Mouse (Mus musculus) mature B cell (primary cell): Measurements from ENCODE around the gene Fmnl2.

Experiments used
- in situ Hi-C: fragments of 300-500 bp; cut with MboI; formaldehyde crosslinking; loops from 2 replicates; pipeline ENCODE4 v1.14.3; 2019

Fmnl2 gene

DNA sequence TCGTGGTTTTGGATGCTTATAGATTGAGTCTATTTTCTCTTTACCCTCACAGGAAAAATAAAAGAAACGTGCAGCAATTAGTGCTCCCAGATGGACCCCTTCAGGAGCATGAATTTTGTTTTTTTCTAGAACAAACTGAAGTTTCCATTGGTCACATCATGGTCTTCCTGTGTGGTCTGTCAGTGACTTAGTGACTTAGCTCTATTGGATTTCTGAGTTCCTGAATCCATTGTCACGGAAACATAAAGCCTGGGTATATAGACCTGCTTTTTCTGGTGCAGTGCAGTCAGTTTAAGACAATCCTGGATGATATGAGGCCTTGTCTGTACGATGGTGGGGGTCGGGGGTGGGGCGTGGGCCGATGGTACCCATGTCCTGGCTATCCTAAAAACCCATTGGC is 7.0 kb downstream of the Fmnl2 start:
- in situ Hi-C loops = no loop called here

DNA sequence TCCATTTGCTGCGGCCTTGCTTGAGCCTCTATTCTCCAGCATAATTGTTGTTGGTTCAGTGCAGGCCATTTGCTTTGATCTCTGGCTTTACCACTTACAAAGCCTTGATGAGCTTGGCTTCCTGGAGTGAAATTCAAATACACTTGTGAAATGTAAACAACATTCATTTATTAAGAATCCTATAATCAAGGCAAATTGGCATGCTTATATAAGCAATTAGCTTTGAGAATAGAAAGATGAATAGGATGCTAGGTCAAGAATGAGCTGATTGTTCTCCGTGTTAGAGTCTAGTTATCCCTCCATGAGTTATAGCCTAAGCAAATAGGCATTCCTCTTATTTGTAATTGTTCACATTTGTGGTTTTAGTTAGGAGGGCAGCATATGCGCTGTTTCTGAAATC is 8.5 kb downstream of the Fmnl2 start:
- in situ Hi-C loops = no loop called here

DNA sequence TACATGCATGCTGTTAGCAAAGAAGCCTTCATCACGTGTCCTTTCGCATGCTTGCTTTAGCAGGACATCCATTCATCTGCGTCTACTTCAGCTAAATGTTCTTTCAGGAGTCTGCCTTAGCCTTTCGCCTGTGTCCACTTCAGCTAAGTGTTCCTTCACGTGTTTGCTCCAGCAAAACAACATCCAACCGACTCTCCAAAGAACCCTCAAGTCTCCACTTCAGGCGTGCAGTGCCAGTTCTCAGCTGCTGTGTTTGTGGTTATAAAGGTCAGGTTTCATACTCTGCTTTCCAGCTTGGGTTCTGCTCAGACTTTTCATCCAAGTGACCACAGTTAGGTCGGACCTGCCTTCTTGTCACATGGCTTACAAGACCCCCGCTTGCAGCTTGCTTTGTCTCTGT is 10.1 kb downstream of the Fmnl2 start:
- in situ Hi-C loops = no loop called here

DNA sequence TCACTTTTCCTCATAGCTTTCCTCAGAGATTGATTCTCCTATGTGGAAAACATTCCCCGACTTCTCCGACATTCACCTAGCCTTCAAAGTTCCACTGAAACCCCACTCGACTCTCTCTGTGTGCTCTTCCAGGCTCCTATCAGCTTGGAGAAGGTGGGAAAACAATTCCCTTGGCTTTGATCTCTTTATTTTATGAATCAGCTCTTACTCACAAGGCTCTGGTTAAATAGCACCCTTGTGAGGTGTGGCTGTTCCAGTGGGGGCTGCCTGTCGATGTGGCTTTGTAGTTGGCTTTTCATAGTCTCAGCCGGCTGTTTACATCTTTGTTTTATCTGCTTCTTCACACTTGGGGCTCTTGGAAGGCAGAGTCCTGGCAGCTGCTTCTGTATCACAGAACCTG is 10.5 kb downstream of the Fmnl2 start:
- in situ Hi-C loops = no loop called here

DNA sequence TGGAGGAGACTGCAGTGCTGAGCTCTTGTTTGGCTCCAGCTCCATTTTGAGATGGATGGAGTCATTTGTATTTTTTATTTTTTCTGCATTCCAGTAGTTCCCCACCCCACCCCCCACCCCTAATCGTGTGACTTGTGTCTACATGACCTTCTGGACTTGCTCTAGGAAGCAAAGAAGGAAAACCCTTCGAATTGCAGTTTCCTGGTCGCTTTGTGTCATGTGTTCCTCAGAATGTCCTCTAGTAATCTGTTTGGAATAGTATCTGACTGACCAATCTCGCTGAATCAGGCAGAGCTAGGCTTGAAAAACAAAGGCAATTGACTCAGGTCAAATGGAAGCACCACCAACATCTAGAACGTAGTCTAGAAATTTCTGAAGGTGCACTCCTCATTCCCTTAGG is 15.0 kb downstream of the Fmnl2 start:
- in situ Hi-C loops = no loop called here

DNA sequence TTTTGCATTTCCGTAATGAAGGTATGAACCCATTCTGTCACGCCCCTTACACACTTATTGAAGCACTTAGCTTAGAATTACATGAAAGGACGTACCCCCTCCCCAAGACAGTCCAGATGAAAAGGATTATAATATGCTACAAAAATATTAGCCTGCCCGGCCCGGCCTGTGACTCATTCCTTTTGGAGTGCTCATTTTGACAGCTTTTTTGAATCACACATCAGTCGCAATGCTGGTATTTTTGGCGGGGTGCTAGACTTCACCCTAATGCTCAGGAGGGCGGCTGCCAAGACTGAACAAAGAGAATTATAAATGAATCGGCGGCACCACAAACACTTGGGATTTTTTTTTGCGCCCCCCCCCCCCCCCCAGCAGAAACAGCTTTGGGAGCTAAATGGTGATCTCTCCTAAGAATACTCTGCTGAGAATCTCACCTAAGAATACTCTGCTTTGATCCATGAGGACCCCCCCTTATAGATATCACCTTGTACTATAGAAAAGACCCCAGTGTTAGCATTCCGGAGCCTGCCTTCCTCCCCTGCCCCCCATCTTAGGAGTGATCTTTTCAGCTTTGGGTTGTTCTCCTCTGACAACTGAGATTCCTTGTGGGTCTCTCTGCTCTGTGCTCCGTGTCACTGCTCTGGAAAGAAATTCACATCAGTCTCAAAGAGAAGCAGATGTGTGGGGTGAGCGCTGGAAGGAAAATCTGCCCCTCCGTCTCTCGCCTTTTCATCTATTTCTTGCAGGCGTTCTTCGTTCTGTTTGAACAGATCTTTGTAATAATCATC is 15.8 kb downstream of the Fmnl2 start:
- in situ Hi-C loops = no loop called here

DNA sequence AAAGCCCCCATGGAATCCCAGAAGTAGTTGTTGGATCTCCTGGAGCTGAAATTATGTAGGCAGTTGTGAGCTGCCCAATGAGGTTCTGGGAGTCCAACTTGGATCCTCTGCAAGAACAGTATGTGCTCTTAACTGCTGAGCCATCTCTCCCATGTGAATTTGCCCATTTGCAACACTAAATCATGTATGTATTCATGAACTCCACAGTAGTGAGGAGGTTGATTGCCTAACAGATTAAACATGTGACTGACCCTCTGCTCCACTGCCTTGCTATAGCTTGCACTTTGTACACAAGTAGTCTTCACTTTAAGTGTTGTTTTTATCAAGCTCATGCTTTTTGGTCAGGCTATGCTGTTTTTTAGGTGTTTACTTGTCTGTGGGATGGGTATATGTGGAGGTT is 17.1 kb downstream of the Fmnl2 start:
- in situ Hi-C loops = no loop called here

DNA sequence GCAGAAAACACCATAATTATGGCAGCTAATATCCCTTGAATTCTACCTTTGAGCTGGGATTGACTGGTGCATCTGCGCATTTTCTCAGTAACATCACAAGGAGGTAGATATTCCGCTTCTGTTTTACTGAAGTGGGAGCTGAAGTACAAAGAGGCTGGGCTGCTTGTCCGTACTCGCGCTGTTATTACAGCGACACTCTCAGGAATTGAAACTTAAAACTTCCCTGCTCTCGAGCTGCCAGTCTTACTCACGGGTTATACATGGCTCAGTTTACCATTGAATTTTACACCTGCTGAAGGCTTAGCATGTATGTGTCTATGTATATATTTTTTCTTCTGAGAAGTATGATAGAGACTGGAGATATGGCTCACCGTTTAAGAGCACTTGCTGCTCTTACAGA is 18.1 kb downstream of the Fmnl2 start:
- in situ Hi-C loops = no loop called here

DNA sequence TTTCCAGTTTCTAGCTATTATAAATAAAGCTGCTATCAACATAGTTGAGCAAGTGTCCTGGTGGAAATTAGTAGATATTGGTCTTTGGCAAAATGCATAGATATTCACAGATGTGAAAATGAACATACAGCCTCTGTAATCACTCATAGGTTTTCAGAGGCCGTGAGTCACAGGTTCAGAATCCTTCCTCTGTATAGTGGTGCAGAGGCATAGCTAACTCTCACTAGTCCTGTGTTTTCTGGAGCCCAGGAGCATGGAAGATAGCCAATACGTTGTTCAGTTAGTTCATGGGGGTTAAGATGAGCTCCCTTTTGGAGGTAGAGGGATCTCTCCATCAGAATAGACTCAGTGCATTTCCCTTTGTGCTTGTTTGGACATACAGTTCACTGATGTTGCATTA is 25.7 kb downstream of the Fmnl2 start:
- in situ Hi-C loops = no loop called here

DNA sequence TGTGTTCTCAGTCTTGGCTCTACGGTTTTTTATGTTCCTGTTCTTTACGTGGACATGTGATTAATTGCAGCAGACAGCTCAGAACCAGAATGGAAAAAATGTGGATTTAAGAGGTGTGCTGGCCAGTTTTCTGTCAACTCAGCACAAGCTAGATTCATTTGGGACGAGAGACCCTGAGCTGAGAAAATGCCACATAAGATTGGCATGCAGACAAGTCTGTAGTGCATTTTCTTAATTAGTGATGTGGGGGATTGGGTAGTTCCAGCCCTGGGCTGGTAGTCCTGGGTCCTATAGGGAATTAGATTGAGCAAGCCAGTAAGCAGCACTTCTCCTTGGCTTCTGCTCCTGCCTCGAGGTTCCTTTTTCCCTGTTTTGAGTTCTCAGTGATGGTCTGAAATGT is 26.4 kb downstream of the Fmnl2 start:
- in situ Hi-C loops = no loop called here

DNA sequence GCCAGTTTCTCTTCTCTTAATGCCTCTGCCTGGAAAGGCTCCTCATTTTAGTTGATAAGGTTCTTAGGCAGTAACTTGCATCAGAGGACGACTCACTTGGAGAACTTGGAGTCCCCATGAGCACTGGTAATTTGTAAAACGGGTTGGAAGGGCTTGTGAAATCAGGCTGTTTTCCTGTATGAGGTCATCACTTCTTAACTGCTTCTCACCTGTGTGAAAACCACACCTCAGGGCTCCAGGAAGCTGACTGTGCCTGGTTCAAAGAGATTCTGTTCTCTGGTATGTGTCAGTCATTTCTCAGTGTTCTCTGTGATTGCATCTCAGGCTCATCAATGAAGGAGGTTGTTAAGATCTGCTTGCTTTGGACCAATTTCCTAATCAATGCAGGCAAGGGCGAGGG is 27.4 kb downstream of the Fmnl2 start:
- in situ Hi-C loops = no loop called here

DNA sequence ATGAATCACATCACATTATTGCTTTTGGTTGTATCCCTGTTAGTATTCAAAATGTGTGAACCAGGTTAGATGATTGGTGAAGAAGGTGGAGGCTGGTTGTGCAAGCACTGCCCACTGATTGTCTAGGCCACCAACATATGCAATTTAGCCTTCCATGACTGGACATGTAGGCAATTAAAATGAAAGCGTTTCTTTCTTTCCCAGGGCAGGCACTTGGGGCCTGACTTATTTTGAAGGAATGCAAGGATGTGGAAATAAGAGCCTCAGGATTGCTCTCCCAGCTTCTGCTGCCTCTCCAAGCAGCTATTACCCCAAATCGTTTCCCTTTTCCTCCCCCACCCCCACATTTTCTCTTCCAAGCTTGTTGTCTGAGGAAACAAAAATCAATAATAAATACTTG is 29.6 kb downstream of the Fmnl2 start:
- in situ Hi-C loops = no loop called here

DNA sequence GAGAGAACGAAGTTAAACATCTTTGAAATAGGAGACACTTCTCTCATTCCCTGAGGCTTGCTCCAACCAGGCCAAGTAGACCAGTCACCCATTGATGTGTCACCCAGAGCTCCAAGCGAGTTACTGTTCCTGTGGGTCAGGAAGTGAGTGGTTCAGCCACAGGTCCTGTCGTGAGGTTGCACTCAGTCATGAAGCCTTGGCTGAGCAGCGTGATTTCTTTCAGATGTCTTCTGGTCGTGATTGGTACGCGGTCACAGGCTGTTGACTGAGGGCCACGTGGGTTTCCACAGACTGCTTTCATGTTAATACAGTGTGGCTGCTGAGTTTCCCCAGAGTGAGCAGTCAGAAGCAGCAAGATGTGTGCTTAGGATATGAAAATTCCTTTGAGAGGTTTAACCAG is 33.5 kb downstream of the Fmnl2 start:
- in situ Hi-C loops = no loop called here

DNA sequence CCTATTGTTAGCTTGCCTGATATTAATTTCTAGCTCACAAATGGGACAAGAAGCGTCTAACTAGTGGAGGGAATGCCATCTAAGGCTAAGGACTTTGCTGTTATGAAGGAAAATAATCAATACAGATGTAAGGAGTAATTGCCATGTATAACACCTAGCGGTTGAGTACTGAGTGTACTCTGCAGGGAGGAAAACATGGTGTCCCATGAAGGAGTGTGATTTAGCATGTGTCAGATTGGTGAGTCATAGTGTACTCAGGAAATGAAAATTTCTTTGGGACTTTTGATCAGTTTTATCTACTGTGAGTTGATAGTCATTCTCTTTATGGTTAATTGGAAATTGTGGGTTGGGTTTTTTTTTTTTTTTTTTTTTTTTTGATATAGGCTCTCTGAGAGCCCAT is 34.1 kb downstream of the Fmnl2 start:
- in situ Hi-C loops = no loop called here

DNA sequence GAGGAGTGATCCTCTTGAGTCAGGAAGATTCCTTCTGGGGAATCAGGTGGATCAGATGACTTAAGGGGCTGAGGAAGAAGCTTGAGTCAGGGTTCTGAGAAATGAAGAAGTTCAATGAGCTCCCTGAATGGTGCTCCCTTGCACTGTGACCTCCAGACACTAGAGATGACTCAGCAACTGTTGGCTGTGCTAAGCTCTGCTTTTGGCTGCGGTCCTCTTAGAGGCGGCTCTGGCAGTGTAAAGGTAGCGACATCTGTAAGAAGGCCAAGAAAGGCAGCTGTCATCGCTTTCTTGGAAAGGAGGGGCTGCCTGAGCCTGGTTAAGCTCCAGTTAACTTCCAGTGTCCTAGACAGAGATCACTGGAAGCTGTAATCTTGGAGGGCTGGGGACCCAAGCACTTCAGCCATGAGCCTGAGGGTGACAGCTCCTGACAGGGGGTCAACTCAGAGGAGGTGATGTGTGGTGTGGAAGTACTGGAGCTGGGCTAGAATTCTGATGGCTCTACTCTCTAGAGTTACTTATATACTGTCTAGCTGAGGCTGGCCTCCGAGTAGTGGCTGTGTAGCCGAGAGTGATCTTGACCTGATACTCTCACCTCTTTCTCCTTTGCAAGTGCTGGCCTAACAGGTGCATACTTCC is 37.4 kb downstream of the Fmnl2 start:
- in situ Hi-C loops = no loop called here

DNA sequence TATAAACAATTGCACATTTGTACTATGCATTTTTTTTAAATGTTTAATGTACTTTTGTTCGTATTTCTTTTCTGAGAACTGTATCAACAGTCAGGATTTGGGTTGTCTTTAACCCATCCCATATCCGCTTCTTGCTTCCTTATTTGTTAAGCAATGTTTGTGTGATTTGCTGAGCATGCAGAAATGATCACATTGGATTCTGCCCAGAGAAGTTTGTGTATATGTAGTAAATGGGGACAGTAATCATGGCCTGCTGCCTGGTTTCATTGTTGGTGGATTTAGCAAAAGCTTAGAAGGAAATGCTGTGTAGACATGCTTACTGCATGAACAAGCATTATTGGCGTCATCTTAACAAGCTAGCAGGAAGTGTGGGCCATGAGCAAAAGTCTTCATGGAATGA is 39.3 kb downstream of the Fmnl2 start:
- in situ Hi-C loops = no loop called here

DNA sequence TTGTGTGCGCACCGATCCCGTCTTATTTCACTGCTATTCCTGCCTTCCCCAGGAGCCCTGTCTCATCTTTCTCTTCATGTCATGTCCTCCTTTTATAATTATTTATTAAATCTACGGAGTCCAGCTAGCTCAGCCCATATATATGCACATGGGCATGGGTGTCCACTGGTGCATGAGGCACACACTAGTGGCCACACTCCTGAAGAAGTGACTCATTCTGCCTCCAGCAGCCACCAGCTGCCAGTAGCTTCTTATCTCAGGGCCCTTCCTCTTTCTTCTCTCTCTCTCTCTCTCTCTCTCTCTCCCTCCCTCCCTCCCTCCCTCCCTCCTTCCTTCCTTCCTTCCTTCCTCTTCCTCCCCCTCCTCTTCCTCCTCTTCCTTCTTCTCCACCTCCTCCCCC is 43.1 kb downstream of the Fmnl2 start:
- in situ Hi-C loops = no loop called here

DNA sequence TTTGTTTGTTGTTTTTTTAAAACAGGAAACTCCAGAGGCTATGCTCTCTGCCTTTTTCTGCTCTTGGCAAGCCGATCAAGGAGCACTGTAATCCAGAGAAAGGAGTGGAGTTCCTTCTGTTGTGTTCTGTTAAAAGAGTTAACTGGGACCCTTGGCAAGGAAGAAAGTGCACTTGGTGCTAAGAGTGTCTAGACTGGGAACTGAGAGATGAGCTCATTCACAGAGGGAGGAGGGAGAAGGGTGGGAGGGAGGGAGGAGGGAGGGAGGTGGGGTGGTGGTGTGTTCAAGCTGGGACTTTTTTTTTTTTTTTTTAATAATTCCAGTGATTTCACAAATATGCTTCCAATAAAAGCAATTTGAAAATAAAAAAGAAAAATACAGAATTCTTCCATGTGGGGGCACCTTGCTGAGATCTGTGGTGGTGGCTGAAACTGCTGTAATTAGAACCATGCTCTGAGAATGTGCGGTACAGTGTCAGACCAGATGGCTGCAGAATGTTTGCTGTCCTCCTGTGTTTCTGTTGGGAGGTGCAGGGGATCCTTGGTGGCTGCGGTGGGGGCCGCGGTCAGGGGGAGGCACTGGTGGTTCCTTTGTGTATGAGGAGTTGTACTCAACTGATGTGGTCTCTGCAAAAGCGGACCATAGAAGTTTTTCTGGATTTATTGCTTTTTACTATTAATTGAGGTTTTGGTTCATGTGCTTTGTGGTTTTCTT is 43.8 kb downstream of the Fmnl2 start:
- in situ Hi-C loops = no loop called here

DNA sequence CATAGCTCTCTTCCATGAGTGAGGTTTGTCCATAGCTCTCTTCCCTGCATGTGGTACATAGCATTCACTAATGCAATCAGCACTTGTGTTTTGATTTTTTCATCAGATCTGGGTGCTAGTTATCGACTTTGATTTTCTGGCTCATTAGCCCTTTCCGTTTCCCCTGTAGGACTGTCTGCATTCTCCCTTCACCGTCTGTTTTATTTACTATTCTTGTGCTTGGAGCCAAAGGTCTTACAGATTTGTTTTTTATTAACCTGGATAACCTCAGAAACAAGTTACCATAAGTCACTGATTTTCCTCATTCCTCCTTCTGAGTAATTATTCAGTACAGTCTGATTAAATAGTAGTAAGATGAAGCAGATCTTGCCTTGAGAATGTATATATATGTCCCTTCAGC is 44.8 kb downstream of the Fmnl2 start:
- in situ Hi-C loops = no loop called here

DNA sequence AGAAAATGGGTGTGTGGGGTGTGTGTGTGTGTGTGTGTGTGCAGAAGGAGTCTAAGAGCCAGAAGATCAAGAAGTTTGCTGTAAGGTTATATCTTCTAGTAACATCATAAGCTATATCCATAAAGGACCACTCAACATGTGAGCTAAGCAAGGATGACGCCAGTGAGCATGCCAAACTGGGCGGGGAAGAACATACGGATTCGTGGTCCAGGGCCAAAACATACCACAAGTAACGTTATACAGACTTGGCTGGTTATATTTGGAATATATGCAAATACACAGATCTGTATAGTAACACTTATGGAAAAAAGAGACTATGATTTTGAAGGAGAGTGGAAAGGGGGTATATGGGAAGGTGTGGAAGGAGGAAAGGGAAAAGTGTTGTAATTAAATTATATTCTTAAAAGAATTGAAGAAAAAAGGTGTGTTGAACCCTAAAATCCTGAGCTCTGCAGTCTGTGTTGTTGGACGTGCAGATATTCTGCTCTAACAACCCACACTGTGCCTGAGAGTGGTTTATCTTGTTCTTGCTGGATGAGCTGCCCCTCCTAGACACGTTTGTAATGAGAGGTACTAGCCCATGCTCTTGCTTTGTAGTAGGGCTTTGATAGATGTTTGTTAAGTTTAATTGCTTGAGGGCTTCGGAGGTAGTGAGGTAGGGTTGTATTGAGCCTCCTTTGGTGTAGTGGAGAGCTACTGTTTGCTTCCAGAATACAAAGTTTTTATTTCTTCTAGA is 45.7 kb downstream of the Fmnl2 start:
- in situ Hi-C loops = no loop called here

DNA sequence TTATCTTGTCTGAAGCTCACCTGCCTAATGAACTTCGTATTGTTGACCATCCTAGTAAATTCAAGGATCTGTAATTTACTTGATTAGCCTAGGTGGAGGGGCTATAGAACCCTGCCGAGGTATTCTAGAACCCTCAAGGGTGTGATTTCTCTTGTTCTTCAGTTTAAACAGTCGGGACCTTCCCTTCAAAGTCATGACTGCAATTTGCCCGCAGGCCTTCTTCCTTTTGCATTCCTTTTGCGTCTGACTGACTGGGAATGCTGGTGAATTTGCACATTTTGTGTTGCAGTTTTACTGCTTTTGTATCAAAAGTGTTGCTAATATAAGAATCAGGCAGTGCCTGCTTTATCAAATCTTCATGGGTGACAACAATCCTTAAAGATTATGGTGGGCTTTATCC is 46.9 kb downstream of the Fmnl2 start:
- in situ Hi-C loops = no loop called here

DNA sequence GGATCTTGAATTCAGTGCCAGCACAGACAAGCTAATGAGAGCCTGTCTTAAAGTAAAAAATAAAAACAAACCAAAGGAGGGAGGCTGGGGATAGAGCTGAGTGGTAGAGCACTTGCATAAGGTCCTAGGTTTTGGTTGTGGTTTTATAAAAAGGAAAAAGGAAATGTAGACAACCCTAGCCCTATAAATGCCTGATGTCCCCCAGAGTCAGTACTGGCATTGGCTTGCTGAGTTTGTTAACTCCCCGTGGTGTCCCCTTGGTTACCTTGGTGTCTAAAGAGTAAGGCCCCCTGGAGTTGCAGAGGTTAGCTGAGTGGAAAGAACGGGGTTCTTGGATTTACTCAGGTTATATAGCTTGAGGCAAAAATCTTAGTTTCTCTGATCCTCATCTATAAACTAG is 55.7 kb downstream of the Fmnl2 start:
- in situ Hi-C loops = no loop called here

DNA sequence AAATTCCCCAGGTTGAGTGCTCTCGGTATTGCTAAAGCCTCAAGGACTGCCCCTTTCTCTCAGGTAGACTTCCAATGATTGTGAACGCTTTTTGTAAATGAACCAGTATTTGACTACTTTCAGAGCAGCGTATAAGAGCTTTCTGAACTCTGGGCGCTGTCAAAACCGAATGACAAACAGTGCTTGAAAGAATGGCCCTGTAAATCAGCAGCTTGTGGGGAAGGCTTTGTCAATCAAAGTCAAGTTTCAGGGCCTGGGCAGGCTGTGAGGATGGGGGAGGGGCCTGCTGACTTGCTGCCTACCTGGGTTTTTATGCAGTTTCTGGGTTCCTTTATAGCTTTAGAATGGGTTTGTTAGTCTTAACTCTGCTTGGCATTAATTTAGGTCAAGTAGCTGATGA is 56.1 kb downstream of the Fmnl2 start:
- in situ Hi-C loops = no loop called here
